Mouse (Mus musculus) embryonic facial prominence, embryonic 10.5 days (tissue): ENCODE data around the gene Ddo. TPM values are rescaled to one million over a fixed set of nuclear protein-coding genes. Genes with fewer than 3 reads are reported as not detected.

Source experiments
- DNase-seq: peaks from one replicate; pipeline ENCODE4 v3.0.0-alpha.2; 2017; ENCODE audit warnings: low spot score
- H3K27ac ChIP-seq: fragments of 300-500 bp; sonication (generic); replicated peaks from 2 replicates; pipeline ENCODE4 v1.5.1; 2016; ENCODE audit warnings: mild to moderate bottlenecking
- H3K27me3 ChIP-seq: fragments of 300-500 bp; sonication (generic); replicated peaks from 2 replicates; pipeline ENCODE4 v1.6.1; 2016; ENCODE audit warnings: low read depth, mild to moderate bottlenecking; ENCODE audit not compliant: poor library complexity, severe bottlenecking
- H3K36me3 ChIP-seq: fragments of 300-500 bp; sonication (generic); replicated peaks from 2 replicates; pipeline ENCODE4 v1.6.1; 2016; ENCODE audit warnings: mild to moderate bottlenecking, moderate library complexity
- H3K4me1 ChIP-seq: fragments of 300-500 bp; sonication (generic); 2 replicates; pipeline ENCODE4 v1.6.1; 2016
- H3K4me3 ChIP-seq: fragments of 300-500 bp; sonication (generic); 2 replicates; pipeline ENCODE4 v1.5.1; 2016; ENCODE audit warnings: mild to moderate bottlenecking, moderate library complexity
- H3K9me3 ChIP-seq: fragments of 300-500 bp; sonication (generic); 2 replicates; pipeline ENCODE4 v1.6.1; 2016; ENCODE audit warnings: mild to moderate bottlenecking
- WGBS: fragments of 180-500 bp; shearing (Covaris S2); methylation state at CpG from one replicate; pipeline ENCODE4 v1.1.7; 2016; 5-methylcytosine and 5-hydroxymethylcytosine counted together
- polyA plus RNA-seq: library from polyadenylated mRNA; unstranded; fragments of >200 nt; fragmentation: Nextera tagmentation; extraction: Ambion mirVana; gene quantifications from 2 replicates; pipeline ENCODE4 v1.2.1, GENCODE M21; 2016

Ddo gene
- polyA plus RNA-seq, 1 experiment from 2014 or later = 0.21 TPM

DNA sequence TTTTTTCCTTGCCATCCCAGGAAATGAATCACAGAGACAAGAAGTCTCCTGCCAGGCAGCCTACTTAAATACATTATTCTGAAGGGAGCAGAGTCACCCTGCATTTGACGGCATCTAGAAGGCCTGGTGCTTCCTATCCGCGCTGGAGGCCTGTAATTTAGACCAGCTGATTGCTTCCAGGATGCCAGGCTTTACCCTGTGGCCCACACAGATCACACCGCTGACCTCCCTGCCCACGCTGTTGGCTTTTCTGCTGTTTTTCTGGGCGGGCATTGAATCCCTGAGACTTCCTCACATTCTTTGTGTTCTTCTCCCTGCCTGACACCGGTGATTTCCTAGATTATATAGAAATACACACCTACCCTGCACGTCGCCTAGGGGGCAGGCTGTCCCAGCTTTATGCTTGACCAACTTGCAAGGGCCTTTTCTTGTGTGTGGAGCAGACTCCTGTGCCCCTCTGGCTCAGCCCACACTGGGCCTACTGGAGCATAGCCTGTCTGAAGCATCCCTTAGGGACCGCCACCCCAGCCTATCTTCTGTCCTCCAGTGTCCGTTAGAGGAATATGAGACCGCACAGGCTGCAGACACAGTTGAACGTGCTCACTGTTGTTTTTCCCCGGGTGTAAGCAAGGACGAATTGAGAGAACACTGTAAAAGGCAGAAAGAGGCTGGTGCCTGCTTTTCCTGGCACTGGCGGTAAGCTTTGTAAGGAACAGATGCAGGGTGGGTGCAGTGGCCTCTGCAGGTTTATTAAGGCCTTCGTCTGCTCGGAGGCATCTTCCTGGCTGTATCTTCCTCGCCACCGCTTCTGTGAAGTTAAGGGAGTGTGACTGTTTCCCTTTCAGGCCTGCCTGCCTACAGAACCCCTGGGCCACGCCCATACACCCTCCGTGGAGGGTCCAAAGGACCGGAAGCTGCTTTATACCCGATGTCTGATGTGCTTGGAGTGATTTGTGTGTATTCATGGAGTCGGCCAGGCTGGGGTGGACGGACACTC lies 9.3 kb downstream of the Ddo start:
- peak; percentile 44 for DNase-seq
- peak overlapping the region; percentile 49 for H3K27ac ChIP-seq
- peaks cover 23% of the 10 kb centered on the region for H3K4me1 ChIP-seq
- H3K9me3 ChIP-seq = no peaks in the 10 kb centered on the region
- WGBS = 53% methylated on average over 26 of the region's 26 CpGs
- no peak overlapping the region for H3K4me3 ChIP-seq
- H3K27me3 ChIP-seq = peaks cover 6% of the 10 kb centered on the region; the same call in 1 of the 2 replicates
- H3K36me3 ChIP-seq = no peaks in the 10 kb centered on the region

DNA sequence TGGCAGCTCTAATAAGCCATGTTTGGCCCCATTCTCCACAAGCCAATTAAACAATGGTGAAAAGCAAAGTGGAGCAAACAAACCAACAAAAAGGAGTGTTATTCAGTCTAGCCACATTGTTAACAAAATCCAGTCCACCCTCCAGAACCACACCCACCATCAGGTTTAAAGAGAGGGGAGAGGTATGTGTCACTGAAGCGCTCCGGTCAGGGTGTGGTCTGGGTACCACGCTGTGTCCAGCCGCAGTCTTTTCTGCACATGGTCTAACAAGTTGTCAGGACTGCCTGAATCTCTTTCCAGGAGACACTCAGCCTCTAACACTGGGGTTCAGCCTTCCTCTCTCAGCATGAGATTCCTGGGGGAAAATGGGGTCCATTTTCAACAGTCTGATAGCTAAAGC lies 10.6 kb downstream of the Ddo start:
- peaks cover 23% of the 10 kb centered on the region for H3K4me1 ChIP-seq
- H3K36me3 ChIP-seq = no peaks in the 10 kb centered on the region
- no peaks in the 10 kb centered on the region for H3K9me3 ChIP-seq
- H3K27me3 ChIP-seq = peaks cover 6% of the 10 kb centered on the region; the same call in 1 of the 2 replicates
- H3K4me3 ChIP-seq = no peak overlapping the region
- DNase-seq = no peak
- WGBS = 92% methylated on average over 4 of the region's 4 CpGs
- H3K27ac ChIP-seq = no peak overlapping the region

- DNase-seq = no peak
- H3K4me1 ChIP-seq = peaks cover 23% of the 10 kb centered on the region
- H3K36me3 ChIP-seq = no peaks in the 10 kb centered on the region
- H3K27ac ChIP-seq = no peak overlapping the region
- no peak overlapping the region for H3K4me3 ChIP-seq
- H3K27me3 ChIP-seq = peaks cover 11% of the 10 kb centered on the region; the same call in 1 of the 2 replicates
- WGBS = 90% methylated on average over 7 of the region's 7 CpGs
- peaks cover 11% of the 10 kb centered on the region for H3K9me3 ChIP-seq
These were observed 12.1 kb downstream of the Ddo start for GRCm38 (mm10) chr10:40641901-40642300.

DNA sequence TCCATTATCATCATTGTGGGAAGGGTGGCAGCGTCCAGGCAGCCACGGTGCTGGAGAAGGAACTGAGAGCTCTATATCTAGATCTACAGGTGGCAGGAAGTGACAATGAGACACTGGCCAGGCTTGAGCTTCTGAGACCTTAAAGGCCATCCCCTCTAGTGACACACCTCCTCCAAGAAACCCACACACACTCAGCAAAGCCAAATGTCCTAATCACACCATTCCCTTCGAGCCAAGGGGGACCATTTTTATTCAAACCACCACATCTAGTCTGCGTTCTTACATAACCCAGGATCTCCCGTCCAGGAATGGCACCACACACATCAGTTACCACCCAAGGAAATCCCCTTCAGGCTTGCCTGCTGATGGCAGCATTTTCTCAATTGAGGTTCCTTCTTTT lies 13.3 kb downstream of the Ddo start:
- DNase-seq = no peak
- WGBS = 84% methylated on average over 5 of the region's 5 CpGs

DNA sequence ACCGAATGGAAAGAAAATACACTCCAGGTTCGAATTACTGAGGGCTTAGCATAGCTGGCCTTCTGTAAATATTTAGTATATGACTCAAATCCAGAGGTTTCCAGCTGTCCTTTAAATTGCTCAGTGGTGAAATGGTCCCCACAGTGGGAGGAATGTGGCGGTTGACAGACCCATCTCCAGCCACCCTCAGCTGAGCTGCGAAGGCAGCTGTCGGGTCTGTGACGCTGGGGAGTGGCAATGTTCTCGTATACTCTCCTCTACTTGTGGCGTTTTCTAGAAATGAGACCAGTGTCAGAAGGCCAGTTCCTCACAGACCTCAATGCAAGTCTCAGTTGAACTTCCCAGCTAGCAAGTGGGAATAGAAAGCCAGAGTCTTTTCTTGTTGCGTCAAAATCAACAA lies 14.6 kb downstream of the Ddo start:
- Histone ChIP-seq H3K36me3 (no peaks in the 10 kb centered on the region), H3K27ac (no peak overlapping the region), H3K27me3 (peaks cover 11% of the 10 kb centered on the region; the same call in 1 of the 2 replicates), H3K9me3 (peaks cover 22% of the 10 kb centered on the region), H3K4me1 (peaks cover 6% of the 10 kb centered on the region), H3K4me3 (no peak overlapping the region)
- WGBS = 81% methylated on average over 9 of the region's 9 CpGs
- DNase-seq = no peak

More for the DNA sequence above, 13.3 kb downstream of the Ddo start:
- Histone ChIP-seq H3K4me1 (peaks cover 20% of the 10 kb centered on the region), H3K36me3 (no peaks in the 10 kb centered on the region), H3K9me3 (peaks cover 22% of the 10 kb centered on the region), H3K4me3 (no peak overlapping the region), H3K27me3 (peaks cover 11% of the 10 kb centered on the region; the same call in 1 of the 2 replicates), H3K27ac (no peak overlapping the region)

DNA sequence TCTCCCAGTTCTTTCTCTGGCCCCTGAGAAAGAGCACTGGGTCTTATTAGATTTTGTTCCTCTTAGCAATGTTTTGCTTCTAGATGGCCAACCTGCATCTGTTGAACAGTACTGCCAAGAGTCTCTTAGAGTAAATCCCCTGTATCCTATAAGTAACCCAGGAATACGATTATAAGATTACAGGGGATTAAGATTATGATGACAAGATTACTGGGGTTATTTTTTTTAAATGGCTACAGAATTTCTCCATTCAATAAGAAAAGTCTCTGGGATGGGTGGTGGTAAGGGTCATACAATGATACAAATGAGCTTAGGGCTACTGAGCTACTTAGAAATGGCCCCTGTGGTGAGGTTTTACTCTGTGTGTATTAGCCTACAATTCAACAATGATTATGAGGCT lies 15.5 kb downstream of the Ddo start:
- H3K9me3 ChIP-seq = peaks cover 22% of the 10 kb centered on the region
- 82% methylated on average over 1 of the region's 1 CpGs for WGBS

DNA sequence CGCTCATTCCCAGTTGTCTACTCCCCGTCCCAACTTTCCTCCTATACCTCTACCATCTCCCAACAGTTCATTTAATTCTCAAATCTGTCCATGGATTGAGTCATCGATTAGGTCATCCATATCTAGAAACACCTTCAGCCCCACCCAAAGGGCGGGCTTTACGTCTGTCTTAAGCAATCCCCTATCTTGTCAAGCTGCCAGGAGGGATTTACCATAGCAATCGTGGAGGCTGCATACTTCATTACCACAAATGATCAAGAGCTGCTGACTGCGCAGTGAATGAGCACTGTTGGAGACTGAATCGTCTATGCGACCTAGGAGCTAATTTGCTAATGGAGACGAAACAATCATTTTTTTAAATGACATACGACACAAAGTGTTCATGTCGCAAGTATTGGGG lies 19.0 kb downstream of the Ddo start:
- peaks cover 5% of the 10 kb centered on the region; the same call in 1 of the 2 replicates for H3K27me3 ChIP-seq
- no peaks in the 10 kb centered on the region for H3K36me3 ChIP-seq
- peaks cover 22% of the 10 kb centered on the region for H3K9me3 ChIP-seq
- WGBS = 92% methylated on average over 12 of the region's 12 CpGs
- no peak overlapping the region for H3K27ac ChIP-seq
- no peaks in the 10 kb centered on the region; the same call in 1 of the 2 replicates for H3K4me1 ChIP-seq
- no peak overlapping the region for H3K4me3 ChIP-seq
- no peak for DNase-seq

More for the DNA sequence above, 15.5 kb downstream of the Ddo start:
- H3K4me1 ChIP-seq = 0 out of 2 replicates have a peak, but pooled peaks cover 3% of the 10 kb centered on the region
- DNase-seq = no peak
- H3K27ac ChIP-seq = no peak overlapping the region
- no peak overlapping the region for H3K4me3 ChIP-seq
- H3K36me3 ChIP-seq = no peaks in the 10 kb centered on the region
- H3K27me3 ChIP-seq = peaks cover 9% of the 10 kb centered on the region; the same call in 1 of the 2 replicates

GRCm38 (mm10) chr10:40649634-40650033 lies 19.8 kb downstream of the Ddo start:
- H3K4me1 ChIP-seq = no peaks in the 10 kb centered on the region; the same call in 1 of the 2 replicates
- no peak for DNase-seq
- H3K27ac ChIP-seq = no peak overlapping the region
- peaks cover 5% of the 10 kb centered on the region; the same call in 1 of the 2 replicates for H3K27me3 ChIP-seq
- peaks cover 22% of the 10 kb centered on the region for H3K9me3 ChIP-seq
- H3K36me3 ChIP-seq = no peaks in the 10 kb centered on the region
- H3K4me3 ChIP-seq = no peak overlapping the region
- WGBS = 36% methylated on average over 4 of the region's 4 CpGs

DNA sequence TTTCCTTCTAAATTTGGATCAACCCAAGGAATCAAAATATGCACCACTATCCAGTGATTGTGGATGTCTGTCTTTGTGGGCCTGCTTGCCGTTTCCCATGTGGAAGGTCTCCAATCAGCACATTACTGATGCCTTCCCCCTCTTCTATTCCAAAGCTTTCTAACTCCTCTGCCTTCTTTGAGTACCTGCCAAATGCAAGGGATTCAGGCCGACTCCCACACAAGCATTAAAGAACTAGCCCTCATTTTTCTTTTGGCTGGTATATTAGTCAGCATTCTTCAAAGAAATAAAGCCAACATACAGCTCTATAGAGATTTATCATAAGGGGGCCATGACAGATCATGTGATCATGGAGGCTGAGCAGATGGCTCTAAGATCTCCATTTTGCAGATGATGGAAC lies 21.9 kb downstream of the Ddo start:
- WGBS = 90% methylated on average over 2 of the region's 2 CpGs

GRCm38 (mm10) chr10:40665270-40665669 lies 35.5 kb downstream of the Ddo start:
- Histone ChIP-seq H3K4me3 (no peak overlapping the region), H3K9me3 (no peaks in the 10 kb centered on the region), H3K4me1 (no peaks in the 10 kb centered on the region), H3K36me3 (no peaks in the 10 kb centered on the region), H3K27ac (no peak overlapping the region), H3K27me3 (no peaks in the 10 kb centered on the region)
- DNase-seq = no peak
- WGBS = 87% methylated on average over 3 of the region's 3 CpGs

More for the DNA sequence above, 21.9 kb downstream of the Ddo start:
- Histone ChIP-seq H3K4me3 (no peak overlapping the region), H3K4me1 (no peaks in the 10 kb centered on the region; the same call in 1 of the 2 replicates), H3K9me3 (peaks cover 13% of the 10 kb centered on the region; the same call in 1 of the 2 replicates), H3K27ac (no peak overlapping the region), H3K36me3 (no peaks in the 10 kb centered on the region), H3K27me3 (no peaks in the 10 kb centered on the region)
- DNase-seq = no peak

DNA sequence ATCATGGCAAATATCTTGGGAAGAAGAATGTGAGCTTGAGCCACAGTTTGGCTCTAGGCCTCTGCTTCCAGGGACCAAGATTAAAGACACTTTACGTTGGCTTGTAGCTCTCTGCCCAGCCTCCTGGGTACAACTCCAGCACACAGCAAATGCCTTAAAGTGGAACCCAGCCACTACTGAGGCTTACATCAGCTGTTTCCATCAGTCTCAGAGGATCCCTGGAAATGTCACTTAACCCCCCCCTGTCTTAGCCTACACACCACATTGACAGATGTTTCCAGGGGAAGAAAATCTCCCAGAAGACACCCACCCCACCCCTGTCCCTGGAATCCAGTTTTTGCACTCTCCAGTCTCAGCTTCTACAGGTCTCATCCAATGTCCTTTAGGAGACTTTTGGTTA lies 37.1 kb downstream of the Ddo start:
- no peaks in the 10 kb centered on the region for H3K36me3 ChIP-seq
- H3K4me3 ChIP-seq = no peak overlapping the region
- H3K9me3 ChIP-seq = no peaks in the 10 kb centered on the region
- no peak overlapping the region for H3K27ac ChIP-seq
- H3K4me1 ChIP-seq = no peaks in the 10 kb centered on the region
- 84% methylated on average over 1 of the region's 1 CpGs for WGBS
- DNase-seq = no peak
- H3K27me3 ChIP-seq = no peaks in the 10 kb centered on the region

DNA sequence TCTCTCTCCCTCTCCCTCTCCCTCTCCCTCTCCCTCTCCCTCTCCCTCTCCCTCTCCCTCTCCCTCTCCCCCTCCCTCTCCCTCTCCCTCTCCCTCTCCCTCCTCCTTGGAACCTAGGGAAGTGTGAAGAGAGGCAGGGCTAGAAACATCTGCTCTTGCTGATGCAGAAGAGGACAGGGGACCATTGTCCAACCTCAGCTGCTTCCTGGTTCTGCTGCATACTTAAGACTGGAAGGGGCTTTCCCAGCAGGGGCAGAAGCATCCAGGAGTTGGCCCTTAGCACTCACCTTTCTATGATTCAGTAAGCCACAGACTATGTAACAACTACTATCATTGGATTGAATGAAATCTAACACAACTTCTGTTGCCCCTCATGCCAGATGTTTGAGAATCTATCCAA lies 38.8 kb downstream of the Ddo start:
- H3K4me1 ChIP-seq = peaks cover 9% of the 10 kb centered on the region
- no peak overlapping the region for H3K4me3 ChIP-seq
- no peaks in the 10 kb centered on the region for H3K27me3 ChIP-seq
- H3K27ac ChIP-seq = no peak overlapping the region
- H3K9me3 ChIP-seq = no peaks in the 10 kb centered on the region
- H3K36me3 ChIP-seq = no peaks in the 10 kb centered on the region
- DNase-seq = no peak
